Mouse (Mus musculus) CH12.LX (cell line): ENCODE results near the gene Tgfbi.

Experiments used
- E2F4 ChIP-seq: IDR thresholded peaks from 2 replicates; pipeline ENCODE4 v1.6.1; 2011; ENCODE audit warnings: low read depth, low read length, improper control_type of control experiment; ENCODE audit not compliant: insufficient replicate concordance
- GABPA ChIP-seq: IDR thresholded peaks from 2 replicates; pipeline ENCODE4 v1.6.1; 2012; ENCODE audit warnings: low read depth, low read length, improper control_type of control experiment, inconsistent platforms; ENCODE audit not compliant: insufficient replicate concordance
- TBP ChIP-seq: conservative IDR thresholded peaks from 2 replicates; pipeline ENCODE4 v1.6.1; 2011; ENCODE audit warnings: low read depth, low read length, improper control_type of control experiment
- ZNF384 ChIP-seq: IDR thresholded peaks from 2 replicates; pipeline ENCODE4 v1.6.1; 2012; ENCODE audit warnings: low read depth, low read length, improper control_type of control experiment, inconsistent platforms

DNA sequence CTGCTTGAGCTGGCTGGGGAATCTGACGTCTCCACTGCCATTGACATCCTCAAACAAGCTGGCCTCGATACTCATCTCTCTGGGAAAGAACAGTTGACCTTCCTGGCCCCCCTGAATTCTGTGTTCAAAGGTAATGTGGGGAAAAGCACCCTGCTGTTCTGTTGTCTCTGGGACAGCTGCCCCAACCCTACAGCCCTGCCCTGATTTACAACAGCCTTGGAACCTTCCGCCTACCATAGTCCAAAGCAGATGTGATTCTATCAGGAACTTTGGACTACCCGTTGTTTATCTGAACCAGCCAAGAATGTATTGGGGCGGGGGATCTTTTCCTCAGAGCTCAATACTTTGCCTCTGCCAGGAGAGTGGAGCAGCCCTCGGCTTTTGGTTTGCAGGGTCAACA lies 21.2 kb downstream of the Tgfbi start:
- TF ChIP-seq TBP, result no peak
- TF ChIP-seq E2F4, result no peak
- TF ChIP-seq GABPA, result no peak
- no peak for TF ChIP-seq ZNF384
